Mouse (Mus musculus): ENCODE data around the gene Zfp296.

Gene Zfp296

DNA sequence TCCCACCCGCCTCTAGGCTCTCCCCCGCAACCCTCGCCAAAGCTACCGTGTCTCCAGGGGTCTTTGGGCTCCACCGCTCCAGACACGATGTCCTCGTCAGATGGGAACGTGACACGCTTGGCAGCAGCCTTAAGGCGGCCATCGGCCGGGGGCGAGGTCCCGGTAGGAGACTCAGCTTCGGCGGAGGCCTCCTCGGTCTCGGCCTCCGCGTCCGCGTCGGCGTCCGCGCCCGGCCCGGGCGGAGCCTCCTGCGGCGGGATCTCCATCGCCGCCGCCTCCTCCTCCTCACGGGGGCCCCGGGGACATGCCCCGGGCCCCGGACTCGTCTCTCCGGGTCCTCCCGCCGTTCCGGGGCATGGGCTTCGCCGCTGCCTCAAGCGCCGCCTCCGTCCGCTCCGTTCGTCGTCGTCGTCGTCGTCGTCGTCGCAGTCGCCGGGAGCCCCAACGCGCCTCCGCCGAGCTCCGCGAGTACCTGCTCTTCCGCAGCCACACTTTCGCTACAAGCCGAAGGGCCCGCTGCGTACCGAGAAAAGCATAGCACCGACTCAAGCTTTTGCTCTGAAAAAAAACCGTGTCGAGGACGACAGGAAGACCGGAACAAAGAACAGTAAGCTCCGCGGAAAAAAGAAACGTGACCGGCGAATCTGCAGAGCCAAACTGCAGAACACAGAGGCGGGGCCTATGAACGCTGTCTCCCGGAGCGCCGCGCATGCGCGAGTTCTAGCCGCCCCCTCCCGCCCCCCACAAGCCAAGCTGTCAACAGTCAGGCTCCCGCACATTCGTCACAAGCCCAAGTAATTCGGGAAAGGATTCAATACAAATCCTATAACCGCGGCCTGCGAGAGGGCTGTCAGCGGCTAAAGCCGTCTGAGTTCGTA lies 15.1 kb upstream of the Zfp296 start:
- in situ Hi-C loops (cut with MboI; ENCODE audit: unreplicated experiment in 2 of 2) = no loop called here

DNA sequence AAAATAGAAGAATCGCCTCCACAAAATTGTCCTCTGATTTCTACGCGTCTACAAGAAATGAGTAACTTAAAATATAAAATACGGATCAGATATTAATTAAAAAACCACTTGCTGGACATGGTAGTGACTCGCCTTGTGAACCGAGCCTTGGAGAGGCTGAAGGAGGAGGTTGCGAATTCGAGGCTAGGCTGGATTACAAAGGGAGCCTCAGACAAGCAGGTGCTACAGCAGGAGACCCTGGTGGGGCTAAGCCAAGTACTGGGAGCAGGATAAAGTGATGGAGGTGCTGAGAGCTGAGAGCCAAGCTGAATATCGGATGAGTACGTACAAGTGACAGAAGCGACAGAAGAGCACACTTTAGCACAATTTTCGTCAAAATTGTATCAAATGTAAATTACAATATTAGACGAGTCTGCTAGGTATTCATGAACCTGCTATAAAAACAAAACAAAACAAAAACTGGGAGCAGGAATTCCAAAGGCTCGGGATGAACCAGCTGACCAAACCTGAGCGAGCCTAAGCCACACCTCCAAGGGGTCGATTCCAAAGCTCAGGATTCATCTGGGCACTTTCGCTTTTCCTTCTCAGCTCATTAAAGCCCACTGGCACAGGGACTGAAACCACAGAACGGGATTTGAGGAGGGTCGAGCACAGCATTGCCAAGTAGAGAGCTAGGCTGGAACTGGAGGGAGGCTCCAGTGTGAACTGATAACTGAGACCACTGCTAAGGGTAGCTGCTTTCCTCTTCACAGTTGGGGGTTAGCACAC lies 14.3 kb upstream of the Zfp296 start, which contains the start of gene Ppp1r37:
Ppp1r37 (minus strand) TSS at position 434 of the 768 bp plus-strand sequence.
- in situ Hi-C loops (cut with MboI; ENCODE audit: unreplicated experiment in 2 of 2) = no loop called here

DNA sequence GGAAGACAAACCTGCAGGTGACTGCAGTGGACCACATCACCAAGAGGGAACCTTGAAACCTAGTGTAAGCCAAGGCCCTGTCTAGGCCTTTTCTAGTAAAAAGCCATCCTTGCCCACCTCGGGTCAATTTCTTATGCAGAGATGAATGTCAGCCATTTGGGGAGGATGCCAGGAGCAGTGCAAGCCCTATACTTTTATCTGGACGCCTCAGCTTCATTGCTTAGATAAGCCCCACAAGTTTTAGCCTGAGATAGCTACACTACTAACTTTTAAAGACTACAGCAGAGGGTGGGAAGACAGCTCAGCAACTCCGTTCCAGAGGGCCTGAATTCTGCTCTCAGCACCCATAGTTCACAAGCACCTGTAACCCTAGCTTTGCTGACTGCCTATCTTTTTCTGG lies 13.2 kb upstream of the Zfp296 start:
- in situ Hi-C loops (cut with MboI; ENCODE audit: unreplicated experiment in 2 of 2) = no loop called here

DNA sequence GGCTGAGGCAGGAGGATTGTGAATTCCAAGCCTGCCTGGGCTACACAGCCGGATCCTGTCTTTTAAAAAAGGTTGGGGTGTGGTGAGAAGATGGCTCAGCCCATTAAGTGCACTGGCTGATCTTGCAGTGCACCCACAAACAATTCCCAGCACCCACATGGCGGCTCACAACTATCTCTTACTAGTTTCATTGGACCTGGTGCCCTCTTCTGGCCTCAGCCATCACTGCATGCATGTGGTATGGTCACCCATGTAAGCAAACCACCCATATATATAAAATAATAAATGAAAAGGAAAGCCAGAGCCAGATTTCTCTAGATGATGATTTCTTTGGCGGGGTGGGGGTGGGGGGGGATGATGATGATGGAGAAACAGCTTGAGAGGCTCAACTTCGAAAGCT lies 12.6 kb upstream of the Zfp296 start:
- in situ Hi-C loops (cut with MboI; ENCODE audit: unreplicated experiment in 2 of 2) = no loop called here

DNA sequence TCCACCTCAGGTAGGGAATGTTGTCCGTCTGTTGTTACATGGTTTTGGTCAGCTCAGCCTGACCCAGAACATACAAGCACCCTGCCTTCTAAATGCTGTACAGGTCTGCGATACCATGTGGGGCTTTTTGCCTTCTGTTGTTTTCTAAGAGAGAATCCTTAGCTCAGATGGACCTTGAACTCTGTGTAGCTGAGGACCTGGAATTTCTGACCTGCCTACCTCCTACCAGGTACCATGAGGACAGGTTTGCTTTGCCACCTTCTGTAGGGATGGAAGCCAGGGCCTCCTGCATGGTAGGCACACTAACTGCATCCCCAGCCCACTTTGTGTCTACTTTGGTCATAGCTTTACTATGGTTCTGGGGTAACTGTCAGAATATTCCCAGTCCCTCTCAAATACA lies 11.3 kb upstream of the Zfp296 start:
- in situ Hi-C loops (cut with MboI; ENCODE audit: unreplicated experiment in 2 of 2) = no loop called here

DNA sequence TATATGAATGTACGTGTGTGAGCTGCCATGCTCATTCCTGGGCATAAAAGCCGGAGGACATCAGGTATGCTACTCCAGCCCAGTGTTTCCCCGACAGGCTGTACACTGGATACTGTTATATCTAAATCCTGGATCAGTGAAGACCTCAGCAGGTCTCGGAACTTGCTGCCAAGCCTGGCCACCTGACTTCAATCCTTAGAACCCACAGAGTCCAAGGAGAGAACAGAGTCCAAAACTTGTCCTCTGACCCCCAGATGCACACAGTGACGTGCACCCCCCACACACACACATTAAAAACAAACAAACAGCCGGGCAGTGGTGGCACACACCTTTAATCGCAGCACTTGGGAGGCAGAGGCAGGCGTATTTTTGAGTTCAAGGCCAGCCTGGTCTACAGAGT lies 9.7 kb upstream of the Zfp296 start:
- in situ Hi-C loops (cut with MboI; ENCODE audit: unreplicated experiment in 2 of 2) = no loop called here

DNA sequence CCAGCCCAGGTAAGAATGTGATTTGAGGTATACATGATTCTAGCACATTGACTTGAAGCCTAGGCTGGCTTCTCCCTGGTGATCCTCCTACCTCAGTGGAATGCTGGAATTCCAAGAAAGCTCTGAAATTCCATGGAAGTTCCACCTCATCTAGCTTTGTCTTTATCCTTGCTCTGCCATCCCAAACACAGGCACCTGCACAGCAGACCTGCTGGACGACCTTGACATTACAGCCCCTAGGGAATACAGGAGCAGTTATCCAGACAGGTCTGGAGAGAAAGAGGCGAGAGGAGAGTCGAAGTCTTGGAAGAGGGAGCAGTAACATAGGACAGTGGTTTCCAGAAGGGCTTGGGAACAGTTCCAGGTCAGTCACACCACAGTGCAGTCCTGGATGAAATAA lies 7.4 kb upstream of the Zfp296 start:
- in situ Hi-C loops (cut with MboI; ENCODE audit: unreplicated experiment in 2 of 2) = no loop called here

GRCm38 (mm10) chr7:19572926-19573775 lies 3.9 kb upstream of the Zfp296 start:
- in situ Hi-C loops (cut with MboI; ENCODE audit: unreplicated experiment in 2 of 2) = no loop called here

DNA sequence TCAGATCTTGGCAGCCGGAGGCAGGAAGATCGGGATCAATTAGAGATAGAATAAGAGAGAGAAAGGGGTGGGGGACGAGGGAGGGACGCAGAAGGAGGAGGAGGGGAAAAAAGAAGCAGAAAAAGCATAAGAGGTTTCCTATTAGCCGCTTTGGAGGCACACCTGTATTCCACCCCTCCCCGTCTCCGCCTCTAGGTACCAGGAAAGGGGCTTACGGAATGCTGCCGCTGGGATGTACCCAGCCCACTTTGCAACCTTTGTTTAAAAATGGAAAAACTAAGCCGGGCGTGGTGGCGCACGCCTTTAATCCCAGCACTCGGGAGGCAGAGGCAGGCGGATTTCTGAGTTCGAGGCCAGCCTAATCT lies 3.3 kb upstream of the Zfp296 start:
- in situ Hi-C loops (cut with MboI; ENCODE audit: unreplicated experiment in 2 of 2) = no loop called here

- in situ Hi-C loops (cut with MboI; ENCODE audit: unreplicated experiment in 2 of 2) = loop anchor here in 1 of 2 experiments (5.0 kb wide), 1 partner anchor 68 kb away; the partner anchor contains the start of genes Bloc1s3 and Trappc6a
These were observed 1.5 kb upstream of the Zfp296 start for GRCm38 (mm10) chr7:19575559-19575958.

GRCm38 (mm10) chr7:19577877-19578414 lies 859 bp downstream of the Zfp296 start:
- in situ Hi-C loops (cut with MboI; ENCODE audit: unreplicated experiment in 2 of 2) = loop anchor here in 1 of 2 experiments (5.0 kb wide), 1 partner anchor 71 kb away; the partner anchor contains the start of genes Bloc1s3 and Trappc6a

GRCm38 (mm10) chr7:19578436-19578835 lies 1.3 kb downstream of the Zfp296 start:
- in situ Hi-C loops (cut with MboI; ENCODE audit: unreplicated experiment in 2 of 2) = loop anchor here in 1 of 2 experiments (5.0 kb wide), 1 partner anchor 71 kb away; the partner anchor contains the start of genes Bloc1s3 and Trappc6a

DNA sequence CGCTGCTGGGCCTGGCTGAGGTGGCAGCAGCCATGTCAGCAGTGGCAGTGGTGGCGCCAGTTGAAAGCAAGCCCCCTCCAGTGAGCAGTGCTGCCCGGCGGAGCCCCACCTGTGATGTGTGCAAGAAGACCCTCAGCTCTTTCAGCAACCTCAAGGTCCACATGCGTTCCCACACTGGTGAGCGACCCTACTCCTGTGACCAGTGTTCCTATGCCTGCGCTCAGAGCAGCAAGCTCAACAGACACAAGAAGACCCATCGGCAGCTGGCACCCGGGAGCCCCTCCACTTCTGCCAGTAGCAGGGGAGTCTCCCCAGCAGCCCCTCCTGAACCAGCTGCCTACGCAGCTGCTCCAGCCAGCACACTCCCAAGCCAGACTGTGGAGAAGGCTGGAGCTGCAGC lies 2.7 kb downstream of the Zfp296 start:
- in situ Hi-C loops (cut with MboI; ENCODE audit: unreplicated experiment in 2 of 2) = loop anchor here in 1 of 2 experiments (5.0 kb wide), 1 partner anchor 72 kb away; the partner anchor contains the start of genes Bloc1s3 and Trappc6a

DNA sequence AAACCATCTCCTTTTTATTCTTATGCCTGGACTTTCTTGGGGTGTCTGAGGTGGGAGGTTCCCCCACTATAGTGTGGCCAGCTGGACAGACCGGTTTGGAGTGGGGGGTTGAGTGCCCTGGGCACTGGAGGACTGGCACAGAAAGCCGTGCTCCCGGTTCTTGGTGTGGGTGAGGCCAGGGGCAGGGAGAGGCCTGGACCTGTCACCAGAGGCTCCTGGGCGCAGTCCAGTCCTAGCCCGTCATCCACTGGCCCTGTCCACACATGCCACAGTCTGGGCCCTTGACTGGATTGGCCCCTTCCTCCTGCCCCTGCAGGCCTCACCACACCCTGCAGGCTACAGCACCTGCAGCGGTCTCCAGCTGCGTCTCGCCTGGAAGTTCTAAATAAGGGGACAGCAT lies 3.5 kb downstream of the Zfp296 start:
- in situ Hi-C loops (cut with MboI; ENCODE audit: unreplicated experiment in 2 of 2) = no loop called here

- in situ Hi-C loops (cut with MboI; ENCODE audit: unreplicated experiment in 2 of 2) = loop anchor here in 1 of 2 experiments (5.0 kb wide), 1 partner anchor 84 kb away; no protein-coding TSS in a partner anchor
These were observed 9.2 kb downstream of the Zfp296 start for GRCm38 (mm10) chr7:19586269-19586668.

- in situ Hi-C loops (cut with MboI; ENCODE audit: unreplicated experiment in 2 of 2) = loop anchor here in 1 of 2 experiments (5.0 kb wide), 1 partner anchor 87 kb away; no protein-coding TSS in a partner anchor
These were observed 12.1 kb downstream of the Zfp296 start for GRCm38 (mm10) chr7:19589207-19589606.

- in situ Hi-C loops (cut with MboI; ENCODE audit: unreplicated experiment in 2 of 2) = loop anchor here (5.0 to 10.0 kb wide), 5 partner anchors 77 to 205 kb away; partner anchors contain the start of genes Cblc (in 1 of the 2) and Clptm1 (in 1 of the 2)
These were observed 12.8 kb downstream of the Zfp296 start for GRCm38 (mm10) chr7:19589917-19590316.

GRCm38 (mm10) chr7:19593061-19593730 lies 16.1 kb downstream of the Zfp296 start:
- in situ Hi-C loops (cut with MboI; ENCODE audit: unreplicated experiment in 2 of 2) = loop anchor here (5.0 to 10.0 kb wide), 4 partner anchors 74 to 202 kb away; partner anchors contain the start of genes Cblc (in 1 of the 2) and Clptm1 (in 1 of the 2)

- in situ Hi-C loops (cut with MboI; ENCODE audit: unreplicated experiment in 2 of 2) = no loop called here
These were observed 23.5 kb downstream of the Zfp296 start for GRCm38 (mm10) chr7:19600562-19600961.
